Mouse (Mus musculus): Measurements from ENCODE around the gene Zfp831. TPM values are rescaled to one million over a fixed set of nuclear protein-coding genes. Genes with fewer than 3 reads are reported as not detected.

The Zfp831 gene
- total and polyA plus RNA-seq, 2 experiments from 2014 or later = under 0.01 to 0.02 TPM

GRCm38 (mm10) chr2:174644975-174645374 lies 1.6 kb downstream of the Zfp831 start:
- H3K27ac ChIP-seq (ENCODE audit: low read depth, low read length) = no peak overlapping the region
- 92% methylated on average over 10 of the region's 10 CpGs for WGBS

GRCm38 (mm10) chr2:174652864-174653263 lies 9.5 kb downstream of the Zfp831 start:
- 73% methylated on average over 4 of the region's 4 CpGs for WGBS
- no peak for ATAC-seq
- no peak overlapping the region for H3K4me2 ChIP-seq (ENCODE audit: low read depth)
- no peaks in the 10 kb centered on the region for H3K36me3 ChIP-seq (ENCODE audit: insufficient read depth)
- no peaks in the 10 kb centered on the region for H3K9me3 ChIP-seq (ENCODE audit: low read length)
- no peak overlapping the region for H3K9ac ChIP-seq
- TF ChIP-seq CTCF (IDR thresholded peaks at IDR 0.05; ENCODE audit: low read depth) = no peak
- no peak for DNase-seq
- H3K4me3 ChIP-seq (ENCODE audit: low read depth, low read length) = no peak overlapping the region
- no peaks in the 10 kb centered on the region for H3K4me1 ChIP-seq (ENCODE audit: insufficient read depth)
- no peak overlapping the region for H3K27ac ChIP-seq (ENCODE audit: low read depth, low read length)
- no peaks in the 10 kb centered on the region for H3K27me3 ChIP-seq (ENCODE audit: insufficient read depth, low read length)

More at GRCm38 (mm10) chr2:174644975-174645374, 1.6 kb downstream of the Zfp831 start:
- no peak for ATAC-seq
- no peak for TF ChIP-seq CTCF (IDR thresholded peaks at IDR 0.05; ENCODE audit: low read depth)
- no peaks in the 10 kb centered on the region for H3K4me1 ChIP-seq (ENCODE audit: insufficient read depth)
- H3K4me3 ChIP-seq (ENCODE audit: low read depth, low read length) = no peak overlapping the region
- H3K4me2 ChIP-seq (ENCODE audit: low read depth) = no peak overlapping the region
- no peaks in the 10 kb centered on the region for H3K9me3 ChIP-seq (ENCODE audit: low read length)
- H3K36me3 ChIP-seq (ENCODE audit: insufficient read depth) = no peaks in the 10 kb centered on the region
- DNase-seq = no peak
- H3K27me3 ChIP-seq (ENCODE audit: insufficient read depth, low read length) = no peaks in the 10 kb centered on the region
- H3K9ac ChIP-seq = no peak overlapping the region

GRCm38 (mm10) chr2:174655341-174655740 lies 12.0 kb downstream of the Zfp831 start:
- no peak overlapping the region for H3K4me2 ChIP-seq (ENCODE audit: low read depth)
- H3K27me3 ChIP-seq (ENCODE audit: insufficient read depth, low read length) = no peaks in the 10 kb centered on the region
- 84% methylated on average over 5 of the region's 5 CpGs for WGBS

GRCm38 (mm10) chr2:174658229-174658844 lies 15.0 kb downstream of the Zfp831 start:
- Histone ChIP-seq H3K4me1 (ENCODE audit: insufficient read depth) (no peaks in the 10 kb centered on the region), H3K27me3 (ENCODE audit: insufficient read depth, low read length) (no peaks in the 10 kb centered on the region), H3K4me3 (ENCODE audit: low read depth, low read length) (no peak overlapping the region), H3K4me2 (ENCODE audit: low read depth) (no peak overlapping the region), H3K9me3 (ENCODE audit: low read length) (no peaks in the 10 kb centered on the region), H3K27ac (ENCODE audit: low read depth, low read length) (no peak overlapping the region), H3K36me3 (ENCODE audit: insufficient read depth) (no peaks in the 10 kb centered on the region), H3K9ac (no peak overlapping the region)
- DNase-seq (no peak), ATAC-seq (no peak)
- 78% methylated on average over 8 of the region's 8 CpGs for WGBS
- TF ChIP-seq CTCF (IDR thresholded peaks at IDR 0.05; ENCODE audit: low read depth) = no peak

More at GRCm38 (mm10) chr2:174655341-174655740, 12.0 kb downstream of the Zfp831 start:
- Histone ChIP-seq H3K4me1 (ENCODE audit: insufficient read depth) (no peaks in the 10 kb centered on the region), H3K9ac (no peak overlapping the region), H3K4me3 (ENCODE audit: low read depth, low read length) (no peak overlapping the region), H3K27ac (ENCODE audit: low read depth, low read length) (no peak overlapping the region), H3K36me3 (ENCODE audit: insufficient read depth) (no peaks in the 10 kb centered on the region), H3K9me3 (ENCODE audit: low read length) (no peaks in the 10 kb centered on the region)
- TF ChIP-seq CTCF (IDR thresholded peaks at IDR 0.05; ENCODE audit: low read depth) = no peak
- DNase-seq (no peak), ATAC-seq (no peak)

- 87% methylated on average over 4 of the region's 4 CpGs for WGBS
These were observed 16.5 kb downstream of the Zfp831 start for GRCm38 (mm10) chr2:174659874-174660273.

GRCm38 (mm10) chr2:174660321-174660720 lies 17.0 kb downstream of the Zfp831 start:
- Histone ChIP-seq H3K4me2 (ENCODE audit: low read depth) (no peak overlapping the region), H3K36me3 (ENCODE audit: insufficient read depth) (no peaks in the 10 kb centered on the region), H3K4me3 (ENCODE audit: low read depth, low read length) (no peak overlapping the region), H3K9ac (no peak overlapping the region), H3K27ac (ENCODE audit: low read depth, low read length) (no peak overlapping the region), H3K9me3 (ENCODE audit: low read length) (no peaks in the 10 kb centered on the region), H3K27me3 (ENCODE audit: insufficient read depth, low read length) (no peaks in the 10 kb centered on the region), H3K4me1 (ENCODE audit: insufficient read depth) (no peaks in the 10 kb centered on the region)
- TF ChIP-seq CTCF (IDR thresholded peaks at IDR 0.05; ENCODE audit: low read depth) = no peak
- 91% methylated on average over 9 of the region's 9 CpGs for WGBS
- no peak for DNase-seq
- ATAC-seq = no peak

More at GRCm38 (mm10) chr2:174659874-174660273, 16.5 kb downstream of the Zfp831 start:
- ATAC-seq (no peak), DNase-seq (no peak)
- no peak overlapping the region for H3K9ac ChIP-seq
- H3K4me2 ChIP-seq (ENCODE audit: low read depth) = no peak overlapping the region
- H3K36me3 ChIP-seq (ENCODE audit: insufficient read depth) = no peaks in the 10 kb centered on the region
- TF ChIP-seq CTCF (IDR thresholded peaks at IDR 0.05; ENCODE audit: low read depth) = no peak
- H3K4me3 ChIP-seq (ENCODE audit: low read depth, low read length) = no peak overlapping the region
- H3K9me3 ChIP-seq (ENCODE audit: low read length) = no peaks in the 10 kb centered on the region
- H3K4me1 ChIP-seq (ENCODE audit: insufficient read depth) = no peaks in the 10 kb centered on the region
- H3K27ac ChIP-seq (ENCODE audit: low read depth, low read length) = no peak overlapping the region
- H3K27me3 ChIP-seq (ENCODE audit: insufficient read depth, low read length) = no peaks in the 10 kb centered on the region

GRCm38 (mm10) chr2:174661436-174662171 lies 18.3 kb downstream of the Zfp831 start:
- Histone ChIP-seq H3K27me3 (ENCODE audit: insufficient read depth, low read length) (no peaks in the 10 kb centered on the region), H3K27ac (ENCODE audit: low read depth, low read length) (no peak overlapping the region), H3K9ac (no peak overlapping the region), H3K4me1 (ENCODE audit: insufficient read depth) (no peaks in the 10 kb centered on the region), H3K4me3 (ENCODE audit: low read depth, low read length) (no peak overlapping the region), H3K9me3 (ENCODE audit: low read length) (no peaks in the 10 kb centered on the region), H3K4me2 (ENCODE audit: low read depth) (no peak overlapping the region), H3K36me3 (ENCODE audit: insufficient read depth) (no peaks in the 10 kb centered on the region)
- WGBS = 65% methylated on average over 7 of the region's 7 CpGs
- DNase-seq (no peak), ATAC-seq (no peak)
- TF ChIP-seq CTCF (IDR thresholded peaks at IDR 0.05; ENCODE audit: low read depth) = no peak

All from forebrain, postnatal 0 days (tissue).